Mouse (Mus musculus): ENCODE results near the gene Notum. TPM values are rescaled to one million over a fixed set of nuclear protein-coding genes. Genes with fewer than 3 reads are reported as not detected.

Gene Notum
- polyA plus RNA-seq, 1 experiment: 0.67 TPM

- peaks cover 13% of the 10 kb centered on the region for H3K4me1 ChIP-seq (ENCODE audit: control insufficient read depth, insufficient read depth, insufficient read length, low read length)
- no peaks in the 10 kb centered on the region for H3K36me3 ChIP-seq (ENCODE audit: control insufficient read depth, insufficient read depth, low read length)
- WGBS: 71% methylated on average over 6 of the region's 6 CpGs
- H3K27ac ChIP-seq (ENCODE audit: insufficient read depth, low read depth, low read length): no peak overlapping the region
- no peak overlapping the region for H3K4me3 ChIP-seq (ENCODE audit: low read depth, low read length)
- peaks cover 35% of the 10 kb centered on the region for H3K27me3 ChIP-seq (ENCODE audit: control insufficient read depth, insufficient read depth, low read length)
- no peak for TF ChIP-seq CTCF (IDR thresholded peaks at IDR 0.05; ENCODE audit: extremely low read depth, insufficient read length, insufficient replicate concordance, low read depth, low read length)
- TF ChIP-seq POLR2A (IDR thresholded peaks at IDR 0.05; ENCODE audit: low read depth, low read length): no peak
Measured at GRCm38 (mm10) chr11:120662759-120663158, 1.8 kb upstream of the Notum start.

- Histone ChIP-seq H3K4me1 (ENCODE audit: control insufficient read depth, insufficient read depth, insufficient read length, low read length) (peaks cover 13% of the 10 kb centered on the region), H3K36me3 (ENCODE audit: control insufficient read depth, insufficient read depth, low read length) (no peaks in the 10 kb centered on the region), H3K27me3 (ENCODE audit: control insufficient read depth, insufficient read depth, low read length) (peaks cover 35% of the 10 kb centered on the region), H3K27ac (ENCODE audit: insufficient read depth, low read depth, low read length) (no peak overlapping the region), H3K4me3 (ENCODE audit: low read depth, low read length) (peak overlapping the region; percentile 52)
- 1% methylated on average over 95 of the region's 95 CpGs for WGBS
- TF ChIP-seq CTCF (IDR thresholded peaks at IDR 0.05; ENCODE audit: extremely low read depth, insufficient read length, insufficient replicate concordance, low read depth, low read length) (peak; percentile 8; the same call in 1 of the 2 replicates), POLR2A (IDR thresholded peaks at IDR 0.05; ENCODE audit: low read depth, low read length) (no peak)
Measured at GRCm38 (mm10) chr11:120660301-120661075, 487 bp downstream of the Notum start.

- H3K4me3 ChIP-seq (ENCODE audit: low read depth, low read length): peak overlapping the region; percentile 52
- peaks cover 35% of the 10 kb centered on the region for H3K27me3 ChIP-seq (ENCODE audit: control insufficient read depth, insufficient read depth, low read length)
- H3K36me3 ChIP-seq (ENCODE audit: control insufficient read depth, insufficient read depth, low read length): no peaks in the 10 kb centered on the region
- H3K4me1 ChIP-seq (ENCODE audit: control insufficient read depth, insufficient read depth, insufficient read length, low read length): peaks cover 13% of the 10 kb centered on the region
- WGBS: 4% methylated on average over 50 of the region's 50 CpGs
- no peak overlapping the region for H3K27ac ChIP-seq (ENCODE audit: insufficient read depth, low read depth, low read length)
- TF ChIP-seq POLR2A (IDR thresholded peaks at IDR 0.05; ENCODE audit: low read depth, low read length) (no peak), CTCF (IDR thresholded peaks at IDR 0.05; ENCODE audit: extremely low read depth, insufficient read length, insufficient replicate concordance, low read depth, low read length) (no peak)
Measured at GRCm38 (mm10) chr11:120659509-120660300, 1.3 kb downstream of the Notum start.

DNA sequence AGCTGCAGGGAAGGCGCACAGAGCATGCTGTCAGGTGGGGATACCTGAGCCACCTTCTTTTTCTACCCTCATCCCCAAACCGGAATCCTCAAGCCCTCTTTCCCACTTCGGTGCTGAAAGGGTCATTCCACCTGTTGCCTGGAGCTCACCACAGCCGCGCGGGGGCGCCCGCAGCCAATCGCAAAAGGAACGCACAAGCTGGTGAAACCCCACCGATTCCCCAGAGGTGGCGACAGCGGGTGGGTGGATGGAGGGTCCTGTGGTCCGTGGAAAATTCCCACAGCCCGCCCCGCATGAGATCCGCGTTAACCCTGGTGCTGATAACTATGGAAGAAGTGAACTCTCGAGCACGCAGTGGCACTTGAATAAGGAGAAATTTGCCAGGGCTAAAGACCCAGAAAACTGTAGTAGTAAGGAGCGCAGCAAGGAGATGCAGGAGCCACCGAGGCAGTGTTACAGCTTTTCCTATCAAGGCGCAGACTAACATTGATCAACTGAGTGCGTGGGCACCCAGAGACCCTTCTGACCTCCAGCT lies 2.0 kb downstream of the Notum start:
- H3K4me3 ChIP-seq (ENCODE audit: low read depth, low read length): peak overlapping the region; percentile 20; the same call in 1 of the 2 replicates
- H3K36me3 ChIP-seq (ENCODE audit: control insufficient read depth, insufficient read depth, low read length): no peaks in the 10 kb centered on the region
- no peak overlapping the region for H3K27ac ChIP-seq (ENCODE audit: insufficient read depth, low read depth, low read length)
- peaks cover 35% of the 10 kb centered on the region for H3K27me3 ChIP-seq (ENCODE audit: control insufficient read depth, insufficient read depth, low read length)
- H3K4me1 ChIP-seq (ENCODE audit: control insufficient read depth, insufficient read depth, insufficient read length, low read length): peaks cover 13% of the 10 kb centered on the region
- WGBS: 2% methylated on average over 24 of the region's 24 CpGs
- TF ChIP-seq POLR2A (IDR thresholded peaks at IDR 0.05; ENCODE audit: low read depth, low read length) (no peak), CTCF (IDR thresholded peaks at IDR 0.05; ENCODE audit: extremely low read depth, insufficient read length, insufficient replicate concordance, low read depth, low read length) (peak; percentile 70)

- Histone ChIP-seq H3K4me3 (ENCODE audit: low read depth, low read length) (no peak overlapping the region), H3K27me3 (ENCODE audit: control insufficient read depth, insufficient read depth, low read length) (peaks cover 34% of the 10 kb centered on the region), H3K27ac (ENCODE audit: insufficient read depth, low read depth, low read length) (no peak overlapping the region), H3K36me3 (ENCODE audit: control insufficient read depth, insufficient read depth, low read length) (no peaks in the 10 kb centered on the region), H3K4me1 (ENCODE audit: control insufficient read depth, insufficient read depth, insufficient read length, low read length) (peaks cover 13% of the 10 kb centered on the region)
- 59% methylated on average over 4 of the region's 4 CpGs for WGBS
- TF ChIP-seq CTCF (IDR thresholded peaks at IDR 0.05; ENCODE audit: extremely low read depth, insufficient read length, insufficient replicate concordance, low read depth, low read length) (no peak), POLR2A (IDR thresholded peaks at IDR 0.05; ENCODE audit: low read depth, low read length) (no peak)
Measured at GRCm38 (mm10) chr11:120657301-120657700, 3.7 kb downstream of the Notum start.

DNA sequence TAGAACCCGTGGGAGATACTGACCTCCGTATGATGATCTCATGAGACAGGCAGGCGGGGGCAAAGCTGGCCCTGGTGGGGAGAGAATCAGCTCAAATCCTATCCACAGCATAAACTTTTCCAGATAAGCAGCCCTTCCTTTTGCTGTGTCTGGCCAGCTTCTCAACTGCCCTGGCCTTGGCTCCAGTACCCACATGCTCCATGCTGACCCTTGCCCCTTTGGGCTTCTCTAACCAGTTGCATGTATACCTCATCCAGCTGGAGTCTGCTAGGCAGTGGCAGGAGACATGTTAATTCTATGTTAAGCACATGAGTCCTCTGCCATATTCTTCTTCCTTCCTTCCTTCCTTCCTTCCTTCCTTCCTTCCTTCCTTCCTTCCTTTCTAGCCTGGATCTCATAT lies 6.2 kb downstream of the Notum start:
- no peak for TF ChIP-seq CTCF (IDR thresholded peaks at IDR 0.05; ENCODE audit: extremely low read depth, insufficient read length, insufficient replicate concordance, low read depth, low read length)
- TF ChIP-seq POLR2A (IDR thresholded peaks at IDR 0.05; ENCODE audit: low read depth, low read length): no peak
- Histone ChIP-seq H3K4me1 (ENCODE audit: control insufficient read depth, insufficient read depth, insufficient read length, low read length) (peaks cover 3% of the 10 kb centered on the region), H3K4me3 (ENCODE audit: low read depth, low read length) (no peak overlapping the region), H3K27ac (ENCODE audit: insufficient read depth, low read depth, low read length) (no peak overlapping the region), H3K36me3 (ENCODE audit: control insufficient read depth, insufficient read depth, low read length) (no peaks in the 10 kb centered on the region), H3K27me3 (ENCODE audit: control insufficient read depth, insufficient read depth, low read length) (peaks cover 9% of the 10 kb centered on the region)
- 79% methylated on average over 3 of the region's 3 CpGs for WGBS

DNA sequence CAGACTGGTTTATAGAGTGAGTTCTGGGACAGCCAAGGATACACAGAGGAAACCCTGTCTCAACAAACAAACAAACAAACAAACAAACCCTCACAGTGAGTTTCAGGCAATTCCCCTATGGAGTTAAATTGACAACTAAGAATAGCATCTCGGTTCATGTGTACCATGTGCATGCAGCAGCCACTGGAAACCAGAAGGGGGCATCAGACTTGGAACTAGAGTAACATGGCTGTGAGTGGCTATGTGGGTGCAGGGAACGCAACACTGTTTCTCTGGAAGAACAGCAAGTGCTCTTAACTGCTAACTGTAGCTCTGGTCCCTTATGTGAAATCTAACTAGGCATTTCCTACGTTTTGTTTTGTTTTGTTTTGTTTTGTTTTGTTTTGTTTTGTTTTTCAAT lies 9.1 kb downstream of the Notum start:
- TF ChIP-seq CTCF (IDR thresholded peaks at IDR 0.05; ENCODE audit: extremely low read depth, insufficient read length, insufficient replicate concordance, low read depth, low read length) (no peak), POLR2A (IDR thresholded peaks at IDR 0.05; ENCODE audit: low read depth, low read length) (no peak)
- Histone ChIP-seq H3K36me3 (ENCODE audit: control insufficient read depth, insufficient read depth, low read length) (no peaks in the 10 kb centered on the region), H3K27ac (ENCODE audit: insufficient read depth, low read depth, low read length) (no peak overlapping the region), H3K27me3 (ENCODE audit: control insufficient read depth, insufficient read depth, low read length) (no peaks in the 10 kb centered on the region), H3K4me3 (ENCODE audit: low read depth, low read length) (no peak overlapping the region), H3K4me1 (ENCODE audit: control insufficient read depth, insufficient read depth, insufficient read length, low read length) (peaks cover 2% of the 10 kb centered on the region; the same call in 1 of the 2 replicates)
- WGBS: 74% methylated on average over 3 of the region's 3 CpGs

All from small intestine, adult 2 months (tissue).